Mouse (Mus musculus) gastrocnemius, postnatal 14 days (tissue): ENCODE results near the gene Setd1b. TPM values are rescaled to one million over a fixed set of nuclear protein-coding genes. Genes with fewer than 3 reads are reported as not detected.
A peak's percentile ranks its signal among the peaks of the same experiment; 100 is the strongest.

Source experiments
- DNase-seq: peaks from one replicate; pipeline ENCODE4 v3.0.0; 2021; ENCODE audit warnings: mixed read lengths
- intact Hi-C: fragments of 180-260 bp; cut with DNase I; formaldehyde crosslinking; loops from one replicate; pipeline ENCODE4 v1.15.1; 2025; ENCODE audit warnings: low total_unique reads
- total RNA-seq, 2 experiments: library from RNA; stranded (reverse); gene quantifications; 2 replicates each; pipeline ENCODE4 v1.2.3; 2021

Setd1b gene
- total RNA-seq, 2 experiments from 2014 or later, result 10.5 to 11.2 TPM

DNA sequence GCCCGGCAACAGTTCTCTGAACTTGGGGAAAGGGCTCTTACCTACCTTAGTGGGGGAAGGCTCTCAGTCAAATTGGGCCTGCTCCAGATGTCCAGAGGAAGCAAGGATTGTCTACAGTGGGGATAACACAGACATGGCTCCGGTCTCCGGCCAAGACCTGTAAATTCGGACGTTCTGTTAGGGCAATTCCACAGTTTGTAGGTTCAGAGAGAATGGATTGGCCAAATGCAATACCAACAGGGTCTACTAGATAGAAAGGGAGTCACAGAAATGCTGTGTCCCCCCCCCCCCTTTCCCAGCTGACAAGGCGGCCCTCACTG lies 4.1 kb upstream of the Setd1b start:
- no peak for DNase-seq
- intact Hi-C loops, result no loop called here

DNA sequence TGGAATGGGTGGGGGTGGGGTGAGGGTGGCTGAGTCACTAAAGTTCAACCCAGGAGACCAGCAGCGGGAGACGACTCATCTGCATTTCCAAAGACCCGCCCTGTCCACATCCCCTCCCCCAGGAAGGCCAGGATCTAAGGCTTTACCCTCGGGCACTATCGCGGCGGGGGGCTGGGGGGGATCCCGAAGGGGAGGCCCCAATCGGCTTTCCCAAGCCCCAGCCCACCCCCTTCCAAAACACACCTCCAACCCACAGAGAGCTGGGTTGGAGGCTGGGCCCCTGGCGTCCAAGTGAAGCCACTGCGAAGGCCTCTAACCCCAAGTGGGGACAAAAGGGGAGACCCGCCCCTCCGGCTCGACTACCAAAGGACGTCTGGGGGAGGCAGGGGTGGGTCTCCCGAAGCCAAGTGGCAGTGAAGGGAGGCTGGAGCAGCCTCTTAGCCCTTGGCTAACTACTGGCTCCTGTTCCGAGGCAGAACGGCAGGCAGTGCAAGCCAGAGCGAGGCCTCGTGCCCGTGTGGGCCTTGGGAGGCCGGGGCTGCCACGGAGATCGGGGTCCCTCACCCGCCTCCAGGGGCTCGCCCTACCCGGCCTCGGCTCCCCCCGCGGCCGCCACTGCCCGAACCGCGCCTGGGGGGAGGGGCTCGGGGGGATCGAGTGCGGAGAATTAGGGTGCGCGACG lies 3.6 kb upstream of the Setd1b start:
- intact Hi-C loops, result no loop called here
- peak; percentile 88 for DNase-seq

DNA sequence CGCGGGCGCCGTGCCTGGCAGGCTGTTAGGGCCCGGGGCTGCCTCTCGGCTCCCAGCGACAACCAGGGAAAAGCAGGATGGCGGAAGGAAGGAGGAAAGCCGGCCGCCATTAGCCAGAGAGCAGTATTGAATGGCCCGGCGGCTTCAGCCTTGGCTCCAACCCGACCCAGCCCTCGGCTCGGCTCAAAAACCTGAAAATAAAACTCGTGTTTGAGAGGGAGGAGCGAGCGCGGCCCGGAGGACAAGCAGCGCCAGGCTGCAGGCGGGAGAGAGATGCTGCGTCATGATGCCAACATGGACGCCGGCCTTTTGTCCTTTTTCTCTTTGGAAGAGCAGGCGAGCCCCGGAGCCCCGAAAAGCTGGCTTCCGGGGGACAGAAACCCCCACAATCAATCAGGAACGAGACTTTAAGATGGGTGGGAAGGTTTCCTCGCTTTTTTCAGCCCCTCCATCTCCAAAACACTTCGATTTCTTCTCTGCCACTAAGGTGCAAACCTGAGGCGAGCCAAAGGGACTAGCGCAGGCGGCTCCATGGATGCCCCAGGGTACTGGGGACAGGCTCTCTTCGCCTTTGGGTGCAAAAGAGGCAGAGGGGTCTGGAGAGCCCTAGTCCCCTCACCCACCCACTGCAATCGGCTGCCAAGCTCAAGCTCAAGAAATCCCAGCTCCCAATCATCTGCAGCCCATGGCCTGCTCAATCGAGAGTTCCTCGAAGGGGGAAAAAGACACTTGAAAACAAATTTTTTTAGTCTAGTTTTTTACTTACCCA lies 2.9 kb upstream of the Setd1b start:
- peak; percentile 91 for DNase-seq
- intact Hi-C loops, result no loop called here

GRCm38 (mm10) chr5:123139722-123140627 lies 2.0 kb upstream of the Setd1b start:
- DNase-seq, result no peak

GRCm38 (mm10) chr5:123140694-123141554 lies 1.1 kb upstream of the Setd1b start:
- intact Hi-C loops, result no loop called here
- DNase-seq, result peak; percentile 90

More at GRCm38 (mm10) chr5:123139722-123140627, 2.0 kb upstream of the Setd1b start:
- intact Hi-C loops, result no loop called here

GRCm38 (mm10) chr5:123141555-123142160 lies 335 bp upstream of the Setd1b start:
- intact Hi-C loops, result no loop called here
- DNase-seq, result no peak

- no peak for DNase-seq
- intact Hi-C loops, result no loop called here
These were observed 1.4 kb downstream of the Setd1b start for GRCm38 (mm10) chr5:123143251-123143970.

GRCm38 (mm10) chr5:123143971-123144745 lies 2.2 kb downstream of the Setd1b start:
- no peak for DNase-seq

GRCm38 (mm10) chr5:123144746-123145590 lies 3.0 kb downstream of the Setd1b start:
- no peak for DNase-seq
- intact Hi-C loops, result no loop called here

More at GRCm38 (mm10) chr5:123143971-123144745, 2.2 kb downstream of the Setd1b start:
- intact Hi-C loops, result no loop called here

DNA sequence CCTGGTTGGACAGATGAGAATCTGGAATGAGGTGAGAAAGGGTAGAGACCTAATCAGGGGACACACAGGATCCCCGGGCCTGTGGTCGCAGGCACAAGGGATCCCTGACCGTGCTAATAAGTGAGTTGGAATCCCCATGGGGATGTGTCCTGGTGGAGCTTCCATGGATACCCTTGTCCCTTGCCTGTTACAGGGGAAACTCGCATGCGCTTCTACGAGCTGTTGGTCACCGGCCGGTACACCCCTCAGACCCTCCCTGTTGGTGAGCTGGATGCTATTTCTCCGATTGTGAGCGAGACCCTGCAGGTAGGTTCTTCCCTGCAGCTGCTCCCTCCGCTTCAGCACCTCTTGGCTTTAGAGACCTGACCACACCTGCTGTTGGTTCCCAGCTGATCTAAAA lies 4.4 kb downstream of the Setd1b start:
- DNase-seq, result no peak
- intact Hi-C loops, result no loop called here

GRCm38 (mm10) chr5:123147569-123147968 lies 5.6 kb downstream of the Setd1b start:
- no peak for DNase-seq
- intact Hi-C loops, result no loop called here

DNA sequence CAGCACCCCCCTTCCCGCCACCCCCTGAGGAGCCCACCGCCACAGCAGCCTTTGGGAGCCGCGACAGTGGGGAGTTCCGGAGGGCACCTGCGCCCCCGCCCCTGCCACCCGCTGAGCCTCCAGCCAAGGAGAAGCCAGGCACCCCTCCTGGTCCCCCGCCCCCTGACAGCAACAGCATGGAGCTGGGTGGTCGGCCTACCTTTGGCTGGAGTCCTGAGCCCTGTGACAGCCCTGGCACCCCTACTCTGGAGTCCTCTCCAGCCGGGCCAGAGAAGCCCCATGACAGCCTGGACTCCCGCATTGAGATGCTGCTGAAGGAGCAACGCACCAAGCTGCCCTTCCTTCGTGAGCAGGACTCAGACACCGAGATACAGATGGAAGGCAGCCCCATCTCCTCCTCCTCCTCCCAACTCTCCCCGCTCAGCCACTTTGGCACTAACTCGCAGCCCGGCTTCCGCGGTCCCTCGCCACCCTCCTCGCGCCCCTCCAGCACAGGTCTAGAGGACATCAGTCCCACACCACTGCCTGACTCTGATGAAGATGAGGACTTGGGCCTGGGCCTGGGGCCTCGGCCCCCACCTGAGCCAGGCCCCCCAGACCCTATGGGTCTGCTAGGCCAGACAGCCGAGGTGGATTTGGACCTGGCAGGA lies 6.2 kb downstream of the Setd1b start:
- intact Hi-C loops, result loop anchor here (2.0 kb wide), 1 partner anchor 15 kb away; the partner anchor contains the start of gene Rhof
- DNase-seq, result no peak

DNA sequence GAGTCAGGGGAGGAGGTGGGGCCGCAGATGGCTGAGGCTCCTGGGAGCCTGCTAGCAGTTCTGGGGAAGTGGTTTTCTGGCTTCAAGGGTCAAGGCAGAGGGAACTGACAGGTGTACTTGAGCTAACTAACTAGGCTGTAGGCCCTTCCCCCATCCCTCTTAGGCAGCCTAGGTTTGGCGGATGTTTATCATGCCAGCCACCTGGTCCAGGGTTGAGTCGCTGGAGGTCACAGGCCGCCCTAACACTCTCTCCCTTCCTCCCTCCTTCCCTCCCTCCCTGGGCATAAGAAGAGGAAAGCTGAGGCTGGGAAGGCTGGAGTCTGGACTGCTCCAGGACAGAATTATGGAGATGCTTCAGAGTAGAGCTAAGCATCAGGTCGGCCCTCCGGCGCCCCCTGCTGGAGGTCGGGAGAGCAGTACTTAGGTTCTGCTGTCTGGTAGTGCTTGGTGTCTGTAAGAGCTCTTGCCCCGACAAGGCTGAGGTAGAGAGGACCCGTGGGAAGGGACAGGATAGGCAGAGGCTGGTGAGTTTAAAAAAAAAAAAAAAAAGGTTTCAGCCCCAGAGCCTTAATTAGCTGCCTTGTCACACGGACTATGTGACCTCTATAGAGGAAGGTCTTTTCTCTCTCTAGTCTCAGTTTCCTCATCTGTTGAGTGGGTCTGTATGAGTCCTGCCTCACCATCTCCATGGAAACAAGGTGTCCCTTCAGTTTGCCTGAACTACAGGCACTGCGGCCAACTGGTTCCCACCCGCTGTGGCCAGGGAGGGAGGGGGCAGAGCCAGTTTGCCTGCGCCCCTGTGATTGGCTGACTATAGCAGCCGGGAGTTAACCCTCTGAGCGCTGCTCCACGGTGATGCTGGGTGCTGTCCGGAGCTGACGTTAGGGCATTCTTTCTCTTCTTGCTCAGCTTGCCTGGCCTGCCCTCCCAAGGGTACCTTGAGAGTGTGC lies 7.7 kb downstream of the Setd1b start:
- peak; percentile 92 for DNase-seq
- intact Hi-C loops, result loop anchor here (2.0 to 5.0 kb wide), 2 partner anchors 17 to 32 kb away; partner anchors contain the start of gene Rhof

- intact Hi-C loops, result loop anchor here (5.0 kb wide), 1 partner anchor 33 kb away; no protein-coding TSS in a partner anchor
These were observed 8.6 kb downstream of the Setd1b start for GRCm38 (mm10) chr5:123150641-123151040.

GRCm38 (mm10) chr5:123151077-123151476 lies 9.1 kb downstream of the Setd1b start:
- intact Hi-C loops, result loop anchor here (5.0 kb wide), 1 partner anchor 34 kb away; no protein-coding TSS in a partner anchor
- DNase-seq, result no peak

More at GRCm38 (mm10) chr5:123150641-123151040, 8.6 kb downstream of the Setd1b start:
- DNase-seq, result no peak
